Mouse (Mus musculus): Measurements from ENCODE around the gene 1110059E24Rik. TPM values are rescaled to one million over a fixed set of nuclear protein-coding genes. Genes with fewer than 3 reads are reported as not detected.

The 1110059E24Rik gene
- total RNA-seq, 2 experiments from 2014 or later = 26.3 to 26.5 TPM

DNA sequence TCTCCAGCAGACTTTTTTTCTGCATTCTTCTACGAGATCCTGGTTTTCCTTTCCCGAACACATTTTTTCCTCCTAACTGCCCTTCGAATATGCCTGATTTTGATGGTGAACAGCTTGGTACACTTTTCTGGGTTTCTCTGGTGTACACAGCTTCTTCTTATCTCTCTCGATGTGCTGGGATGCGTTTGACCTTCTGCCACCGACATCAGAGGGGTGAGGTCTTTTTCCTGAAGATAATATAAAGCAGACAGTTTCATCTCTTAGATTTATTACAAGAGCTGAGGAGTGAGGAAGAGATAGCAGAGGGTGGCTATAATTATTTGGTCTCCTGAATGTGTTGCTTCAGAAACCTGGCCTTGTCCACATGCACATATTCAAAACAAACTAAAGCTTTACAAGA is 71.4 kb downstream of the 1110059E24Rik start:
- no peak for DNase-seq (ENCODE audit: low spot score in 2 of 2)

DNA sequence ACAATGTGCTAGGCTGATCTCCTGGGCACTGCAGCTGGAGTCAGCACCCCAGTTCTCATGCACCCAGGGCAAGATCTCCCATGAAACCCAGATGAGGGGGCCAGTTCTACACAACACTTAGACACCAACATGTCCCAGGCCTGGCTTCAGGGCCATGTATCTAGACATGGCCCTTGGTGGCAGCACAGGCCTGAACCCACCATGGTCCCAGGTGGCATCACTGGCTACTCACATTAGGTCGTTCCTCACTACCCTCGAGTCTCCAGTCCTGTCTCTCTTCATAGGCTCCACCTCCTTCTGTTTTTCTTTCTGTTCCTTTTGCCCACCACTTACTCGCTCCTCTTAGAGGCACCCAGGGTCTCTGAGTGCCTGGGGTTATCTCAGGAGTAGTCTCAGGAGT is 72.9 kb downstream of the 1110059E24Rik start:
- DNase-seq (ENCODE audit: low spot score in 2 of 2) = no peak

DNA sequence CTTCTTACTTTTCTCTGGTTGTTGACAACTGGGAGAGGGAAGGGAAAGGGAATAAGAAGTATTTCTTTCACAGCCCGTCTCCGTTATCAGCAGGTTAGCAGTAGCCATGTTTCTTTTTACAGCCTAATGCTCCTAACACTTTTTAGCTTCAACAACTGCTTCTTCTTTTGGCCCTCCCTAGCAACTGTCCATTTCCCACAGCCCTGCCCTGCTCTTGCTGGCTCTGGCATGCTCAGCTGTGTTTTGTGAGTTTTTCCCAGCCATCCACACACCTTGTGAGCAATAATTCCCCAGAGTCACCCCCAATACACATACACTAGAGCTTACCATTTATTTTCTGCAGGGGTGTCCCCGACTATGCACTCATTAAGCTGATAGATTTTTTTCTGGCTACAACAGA is 75.3 kb downstream of the 1110059E24Rik start:
- DNase-seq (ENCODE audit: low spot score in 2 of 2) = no peak

DNA sequence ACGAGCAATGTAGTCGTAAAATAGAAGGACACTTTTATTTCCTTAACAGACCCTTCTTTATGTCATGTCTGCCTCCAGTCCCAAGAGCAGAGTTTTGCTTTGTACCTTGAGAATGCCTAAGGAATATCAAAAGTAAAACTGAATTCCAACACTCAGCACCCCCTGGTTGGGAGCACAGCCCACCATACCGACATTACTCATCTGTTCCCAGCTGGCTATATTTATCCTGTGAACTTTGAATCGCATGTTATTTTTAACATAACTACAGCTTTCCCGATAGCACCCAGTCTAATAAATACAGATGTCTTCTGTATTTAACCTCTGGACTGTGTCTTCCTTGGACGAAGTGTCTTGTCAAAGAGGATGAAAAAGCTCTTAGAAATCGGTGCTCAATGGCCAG is 80.8 kb downstream of the 1110059E24Rik start:
- no peak for DNase-seq (ENCODE audit: low spot score in 2 of 2)

DNA sequence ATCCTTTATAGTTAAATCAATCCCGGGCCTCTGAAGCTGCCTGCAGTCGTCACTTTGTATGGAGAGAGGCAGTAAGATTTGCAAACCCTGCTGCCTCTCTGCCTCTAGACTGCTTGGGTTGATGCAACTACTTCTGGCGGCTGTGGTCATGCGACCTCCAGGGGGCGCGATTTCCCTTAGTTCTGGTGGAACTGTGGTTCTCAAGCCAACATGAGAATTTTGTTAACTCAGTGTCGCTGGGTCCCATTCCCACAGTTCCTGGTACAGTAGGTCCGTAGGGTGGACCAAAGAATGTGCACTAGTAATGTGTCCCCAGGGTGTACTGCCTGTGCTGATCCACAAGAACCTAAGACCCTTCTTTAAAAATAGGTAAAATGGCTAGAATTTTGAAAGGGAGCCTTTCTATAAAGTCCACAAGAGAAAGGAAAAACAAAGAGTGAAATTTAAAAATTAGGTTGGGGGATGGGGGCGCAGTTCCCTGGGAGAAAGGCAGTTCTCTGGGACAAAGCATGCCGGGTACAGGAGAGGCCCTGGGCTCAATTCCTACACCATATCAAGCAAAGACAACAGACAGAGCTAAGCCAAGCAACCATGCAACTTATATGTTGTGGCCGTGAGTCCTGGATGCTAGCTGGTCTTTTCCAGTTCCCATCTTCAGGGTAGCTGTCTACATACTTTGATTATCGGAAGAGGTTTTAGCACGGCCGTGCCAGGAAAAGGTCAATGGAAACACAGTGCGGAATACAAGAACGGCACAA is 81.4 kb downstream of the 1110059E24Rik start:
- peak; percentile 83 to 92 for DNase-seq (ENCODE audit: low spot score in 2 of 2)

DNA sequence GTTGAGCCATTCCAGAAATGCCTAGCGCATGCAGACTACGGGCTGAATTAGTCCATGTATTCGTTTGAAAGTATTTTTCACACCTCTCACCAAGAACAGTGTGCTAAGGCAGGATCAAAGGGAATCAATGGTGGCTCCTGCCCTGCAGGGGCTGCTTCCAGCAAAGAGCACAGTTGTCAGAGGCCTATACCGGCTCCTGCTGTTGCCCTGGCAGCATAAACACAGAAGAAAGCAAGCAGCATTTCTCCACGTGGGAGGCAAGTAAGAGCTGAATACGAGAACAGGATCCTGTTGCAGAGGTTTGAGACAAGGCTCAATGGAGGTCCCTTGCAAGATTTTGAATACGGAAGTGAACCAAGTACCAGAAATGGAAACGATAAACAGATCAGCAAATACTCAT is 82.0 kb downstream of the 1110059E24Rik start:
- DNase-seq (ENCODE audit: low spot score in 2 of 2) = no peak

DNA sequence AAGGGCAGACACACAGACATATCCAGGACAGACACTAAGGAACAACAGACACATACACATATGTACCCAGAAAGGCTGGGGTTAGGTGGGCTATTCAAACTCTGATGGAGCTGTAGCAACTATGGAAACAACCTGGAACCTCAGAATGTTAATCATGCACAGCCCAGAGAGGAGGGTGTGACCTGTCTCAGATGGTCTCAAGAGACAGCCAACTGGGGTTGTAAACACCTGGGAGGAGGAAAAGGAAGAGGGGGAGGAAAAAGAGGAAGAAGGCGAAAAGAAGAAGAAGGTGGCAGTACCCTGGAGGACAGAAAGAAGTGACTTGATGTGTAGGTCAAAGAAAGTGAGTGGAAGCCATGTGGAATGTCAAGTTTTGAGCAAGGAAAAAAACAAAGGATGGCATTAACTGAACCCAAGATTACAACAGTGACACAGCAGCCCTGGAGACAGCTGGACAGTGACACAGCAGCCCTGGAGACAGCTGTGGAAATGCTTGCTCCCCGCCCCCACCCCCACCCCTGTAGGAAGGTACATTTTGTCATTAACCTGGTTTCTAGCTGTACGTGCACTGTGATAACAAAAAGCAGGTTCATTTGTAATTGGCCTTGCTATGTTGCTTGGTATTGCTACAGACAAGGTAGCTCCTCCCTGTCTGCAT is 84.1 kb downstream of the 1110059E24Rik start:
- DNase-seq (ENCODE audit: low spot score in 2 of 2) = no peak

DNA sequence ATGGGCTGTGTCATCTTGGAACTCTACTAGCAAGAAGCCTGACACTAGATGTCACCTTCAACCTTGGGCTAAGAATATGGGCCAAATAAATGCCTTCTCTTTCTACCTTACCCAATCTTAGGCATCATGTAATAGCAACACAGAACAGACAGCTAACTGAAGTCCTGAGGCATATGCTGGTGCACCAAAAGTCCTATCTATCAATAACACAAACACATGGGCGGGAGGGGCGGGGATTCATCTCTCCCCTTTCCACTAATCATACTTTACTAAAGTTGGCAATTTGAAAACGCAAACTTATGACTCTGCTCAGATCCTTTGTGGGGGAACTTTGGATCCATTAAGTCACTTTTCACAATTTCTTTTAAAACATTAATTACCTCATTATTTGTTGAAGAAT is 84.8 kb downstream of the 1110059E24Rik start:
- DNase-seq (ENCODE audit: low spot score in 2 of 2) = no peak

DNA sequence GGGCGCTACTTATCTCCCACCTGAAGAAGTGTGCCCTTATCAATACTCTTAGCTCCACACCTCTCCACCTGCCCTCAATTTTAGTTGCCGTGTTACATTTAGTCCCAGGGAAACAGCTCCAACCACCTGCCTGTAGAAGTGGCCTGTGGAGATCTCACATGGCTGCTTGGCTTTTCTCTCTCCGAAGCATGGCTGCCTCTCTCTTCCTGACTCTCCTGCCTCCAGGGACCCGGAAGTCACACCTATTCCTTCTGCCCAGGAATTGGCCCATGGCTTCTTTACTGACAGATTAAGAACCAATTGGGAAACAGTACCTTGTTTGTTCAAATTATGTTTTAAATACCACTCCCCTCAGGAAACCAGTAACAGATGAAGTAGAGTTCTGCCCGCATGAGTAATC is 86.3 kb downstream of the 1110059E24Rik start:
- DNase-seq (ENCODE audit: low spot score in 2 of 2) = no peak

DNA sequence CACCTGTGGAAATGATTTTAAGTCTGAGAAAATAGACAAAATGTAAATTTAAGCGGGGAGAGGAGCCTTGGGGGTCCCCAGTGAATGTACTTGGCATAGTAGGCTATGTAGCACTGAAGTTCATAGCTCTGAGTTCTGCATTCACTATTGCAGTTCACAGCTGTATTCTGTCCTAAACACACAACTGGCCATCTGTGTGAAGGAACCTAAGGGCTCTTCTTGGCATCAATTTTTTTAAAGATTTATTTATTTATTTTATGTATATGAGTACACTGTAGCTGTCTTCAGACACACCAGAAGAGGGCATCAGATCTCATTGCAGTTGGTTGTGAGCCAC is 88.3 kb downstream of the 1110059E24Rik start:
- no peak for DNase-seq (ENCODE audit: low spot score in 2 of 2)

DNA sequence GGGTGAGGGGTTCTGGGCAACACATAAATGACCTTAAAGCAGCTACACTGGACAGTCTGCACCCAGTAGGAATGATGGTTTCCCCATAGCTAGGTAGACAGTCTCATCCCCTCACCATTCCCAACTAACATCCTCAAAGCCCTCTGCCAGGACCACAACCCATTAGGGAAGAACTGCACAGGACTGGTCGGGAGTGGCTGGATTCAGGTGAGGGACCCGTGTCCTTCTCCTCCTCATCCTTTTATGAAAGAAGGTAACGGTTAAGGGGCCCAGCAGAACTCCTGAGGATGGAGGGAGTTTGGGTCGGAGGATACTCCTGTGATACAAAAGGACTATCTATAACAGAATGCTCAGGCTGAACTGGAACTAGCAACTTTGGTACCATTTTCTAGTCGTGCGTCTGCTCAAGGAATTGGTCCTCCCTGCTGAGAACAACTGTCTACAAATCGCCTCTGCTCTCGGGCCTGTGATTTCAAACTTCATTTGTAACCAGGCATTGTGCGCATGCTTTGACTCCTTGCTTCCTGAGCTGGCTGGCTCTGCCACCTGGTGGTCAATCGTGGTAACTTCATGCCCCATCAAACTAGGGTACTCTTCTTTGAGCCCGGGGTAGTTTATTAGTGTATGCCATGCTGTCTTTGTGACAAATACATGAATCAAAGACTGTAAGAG is 88.9 kb downstream of the 1110059E24Rik start:
- peak; percentile 61 to 77 for DNase-seq (ENCODE audit: low spot score in 2 of 2)

DNA sequence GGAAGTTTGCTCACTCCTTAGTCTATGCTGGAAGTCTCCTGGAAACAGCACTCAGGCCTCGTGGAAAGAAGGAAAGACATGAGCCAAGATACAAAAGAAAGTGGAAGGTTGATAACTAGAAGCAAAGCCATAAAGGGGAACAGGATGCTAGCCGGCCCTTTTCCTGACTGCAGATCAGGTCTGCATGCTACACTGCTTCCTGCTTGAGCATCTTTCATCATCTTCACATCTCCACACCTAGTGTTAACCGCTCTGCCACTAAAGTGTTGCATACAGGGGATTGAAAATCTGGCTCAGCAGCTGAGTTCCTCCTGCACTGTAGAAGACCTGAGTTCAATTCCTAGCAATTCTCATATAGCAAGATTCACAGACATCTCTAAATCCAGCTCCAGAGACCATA is 89.8 kb downstream of the 1110059E24Rik start:
- DNase-seq (ENCODE audit: low spot score in 2 of 2) = no peak

DNA sequence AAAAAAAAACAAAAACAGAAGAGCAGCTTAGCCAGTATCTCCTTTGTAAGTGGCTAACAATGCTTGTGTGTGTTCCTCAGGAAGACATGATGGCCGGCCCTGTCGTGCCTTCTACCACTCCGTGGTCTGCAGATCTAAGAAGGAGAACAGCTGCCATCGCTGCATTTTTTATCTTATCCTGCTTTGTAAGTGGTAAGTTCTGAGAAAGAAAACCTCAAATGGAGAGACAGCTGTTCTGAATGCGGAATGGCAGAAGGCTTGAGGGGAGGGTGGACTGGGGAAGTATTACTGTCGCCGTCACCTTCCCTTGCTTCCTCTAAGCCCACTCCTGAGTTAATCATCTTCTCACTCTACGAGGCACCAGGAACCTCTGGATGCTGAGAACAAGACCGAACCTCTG is 100.0 kb downstream of the 1110059E24Rik start:
- no peak for DNase-seq (ENCODE audit: low spot score in 2 of 2)

DNA sequence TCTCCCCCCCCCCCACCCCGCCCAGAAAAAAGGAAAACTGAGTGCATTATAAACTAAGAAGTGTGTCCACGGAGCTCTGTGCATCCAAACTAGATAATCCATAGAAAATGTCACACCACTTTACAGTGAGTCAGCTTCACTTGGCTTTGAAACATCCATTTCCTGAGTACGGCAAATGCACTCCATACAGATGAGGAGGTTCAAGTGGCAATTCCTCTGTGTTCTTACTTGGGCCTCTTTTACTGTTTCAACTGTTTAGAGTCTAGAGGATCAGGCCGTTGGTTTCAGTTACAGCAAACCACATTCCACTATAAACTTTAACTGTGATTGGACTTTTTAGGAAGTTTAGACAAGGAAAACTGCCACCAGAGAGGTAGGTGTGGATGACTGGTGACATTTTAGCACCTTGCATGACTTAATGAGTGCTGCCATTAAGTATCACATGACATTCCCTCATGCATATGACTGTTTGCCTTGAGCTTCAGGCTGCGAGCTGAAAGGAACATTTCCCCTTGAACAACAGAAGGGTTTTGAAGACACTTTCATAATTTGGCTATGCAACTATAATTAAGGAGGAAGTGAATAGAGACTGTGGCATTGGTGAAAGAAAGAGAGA is 100.7 kb downstream of the 1110059E24Rik start:
- DNase-seq (ENCODE audit: low spot score in 2 of 2) = no peak

DNA sequence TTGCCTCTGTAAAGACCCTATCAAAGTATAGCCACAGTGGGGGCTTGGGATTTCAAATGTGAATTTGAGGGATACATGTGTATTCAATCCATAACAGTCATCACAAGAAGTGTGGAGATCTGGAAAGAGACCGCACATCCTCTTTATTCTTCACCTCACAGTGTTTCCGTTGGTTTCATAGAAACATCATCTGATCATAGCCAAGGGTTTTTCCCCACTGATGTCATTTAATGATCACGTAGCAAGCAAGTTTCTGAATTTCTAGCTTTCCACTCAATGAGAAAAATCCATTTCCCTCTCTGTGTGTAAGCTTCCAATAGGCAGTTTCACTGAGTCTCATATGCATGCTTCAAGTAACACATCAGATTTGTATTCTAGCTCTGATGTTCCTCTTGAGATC is 103.1 kb downstream of the 1110059E24Rik start:
- DNase-seq (ENCODE audit: low spot score in 2 of 2) = no peak

DNA sequence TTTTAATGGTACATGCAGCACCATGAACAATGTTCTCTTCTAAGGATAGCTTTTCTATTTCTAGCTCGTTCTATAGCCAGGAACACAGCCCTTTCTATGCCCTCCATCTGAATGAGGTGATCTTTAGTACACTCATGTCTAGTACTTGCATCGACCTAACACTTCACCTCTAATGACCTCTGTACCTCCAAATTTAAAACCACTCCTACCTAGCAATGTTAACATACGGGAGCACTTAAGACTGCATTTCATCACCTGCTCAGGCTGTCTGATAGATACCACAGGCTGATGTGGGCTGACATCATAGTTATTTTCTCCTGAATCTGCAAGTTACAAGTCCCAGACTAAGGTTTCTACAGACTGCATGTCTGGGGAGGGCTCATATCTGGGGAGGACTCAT is 103.8 kb downstream of the 1110059E24Rik start:
- no peak for DNase-seq (ENCODE audit: low spot score in 2 of 2)

DNA sequence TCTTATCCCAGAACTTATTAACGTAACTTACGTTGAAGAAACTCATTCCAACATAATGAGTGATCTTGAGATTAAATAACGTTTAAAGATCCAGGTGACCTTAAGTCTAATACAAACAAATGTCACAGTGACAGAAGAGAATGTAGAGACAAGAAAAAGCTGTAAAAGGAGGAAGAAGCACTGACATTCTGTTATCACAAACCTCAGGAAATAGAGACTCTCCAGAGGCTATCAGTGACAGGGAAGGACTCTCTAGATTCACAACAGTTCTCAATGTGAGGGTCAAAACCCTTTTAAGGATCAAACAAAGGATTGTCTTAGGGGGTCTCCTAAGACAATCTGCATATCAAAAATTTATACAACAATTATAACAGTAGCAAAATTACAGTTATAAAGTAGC is 115.7 kb downstream of the 1110059E24Rik start:
- no peak for DNase-seq (ENCODE audit: low spot score in 2 of 2)

Other genes starting within 250 kb of the 1110059E24Rik start
- 1 to 10 TPM; 1.0 to 1.4 TPM for gene Gda, start 179.5 kb downstream of the 1110059E24Rik start, total RNA-seq (2021)
- 10 to 100 TPM; 39.3 to 45.7 TPM for gene Abhd17b, start 209 bp upstream of the 1110059E24Rik start, total RNA-seq (2021)
- gene Cemip2, start 125.4 kb upstream of the 1110059E24Rik start, total RNA-seq (2021) = 10 to 100 TPM; 19.8 to 22.5 TPM

Measured in gastrocnemius, postnatal 4 days (tissue).